Mouse (Mus musculus) regulatory T cell (primary cell): Measurements from ENCODE around the gene March8.
"Not testable (repeated sequence)": the region's sequence is repeated elsewhere in the genome, so short reads cannot be mapped to it uniquely, and the experiment has no call there.

Experiments used
- in situ Hi-C: fragments of 300-600 bp; cut with MboI, MseI; formaldehyde crosslinking; loops from one replicate; pipeline ENCODE4 v1.15.1; 2025; ENCODE audit warnings: high pct_unique_total_duplicates

March8 gene

DNA sequence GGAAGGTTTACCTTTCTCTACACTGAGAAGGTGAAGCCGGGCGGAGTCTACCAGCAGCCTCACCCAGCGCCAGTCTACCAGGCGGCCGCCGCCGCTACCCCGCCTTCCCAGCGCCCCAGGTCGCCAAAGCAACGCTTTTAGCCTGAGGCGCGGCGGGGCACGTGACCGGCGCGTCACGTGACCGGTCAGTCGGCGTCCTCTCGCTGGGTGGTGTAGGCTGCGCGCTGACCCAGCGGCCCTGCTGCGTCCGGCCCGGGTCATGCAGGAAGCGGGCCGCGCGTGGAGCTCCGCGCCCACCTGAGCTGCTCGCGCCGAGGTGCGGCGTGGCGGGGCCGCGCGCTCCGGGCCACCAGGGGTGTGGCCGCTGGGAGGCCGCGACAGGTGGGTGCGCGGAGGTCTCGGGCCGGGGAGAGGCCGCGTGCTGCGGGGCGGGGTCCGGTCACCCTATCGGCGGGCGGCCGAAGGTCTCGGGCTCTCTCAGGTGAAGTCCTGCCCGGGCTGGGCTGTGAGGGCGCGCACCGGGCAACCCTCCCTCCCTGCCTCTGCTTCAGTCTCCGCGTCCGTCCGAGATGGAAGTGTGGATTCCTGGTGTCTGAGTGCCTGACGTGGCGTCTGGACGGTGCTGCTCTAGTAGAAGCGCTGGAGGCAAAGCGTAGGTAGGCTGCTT lies at the start of gene March8:
TSS of gene March8 (plus strand) at position 190 of the 667 bp plus-strand sequence.
- in situ Hi-C loops, result loop anchor here (10.0 kb wide), 1 partner anchor 1493 kb away; no protein-coding TSS in a partner anchor

DNA sequence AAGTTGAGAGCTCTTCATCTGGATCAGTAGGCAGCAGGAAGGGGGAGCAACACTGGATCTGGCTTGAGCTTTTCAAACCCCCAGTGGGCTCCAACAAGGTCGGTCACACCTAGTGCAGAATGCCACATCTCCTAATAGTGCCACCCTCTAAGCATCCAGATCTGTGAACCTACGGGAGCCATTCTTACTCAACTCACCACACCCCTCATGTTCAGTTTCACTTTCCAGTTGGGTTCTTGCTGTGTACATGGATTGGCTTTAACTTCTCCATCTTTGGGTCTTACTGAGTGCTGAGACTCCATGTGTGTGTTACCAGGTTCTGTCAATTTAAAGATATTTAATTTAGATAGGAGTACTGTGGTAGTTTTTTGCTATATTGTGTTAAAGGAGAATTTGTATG lies 26.4 kb upstream of the March8 start:
- in situ Hi-C loops, result no loop called here

DNA sequence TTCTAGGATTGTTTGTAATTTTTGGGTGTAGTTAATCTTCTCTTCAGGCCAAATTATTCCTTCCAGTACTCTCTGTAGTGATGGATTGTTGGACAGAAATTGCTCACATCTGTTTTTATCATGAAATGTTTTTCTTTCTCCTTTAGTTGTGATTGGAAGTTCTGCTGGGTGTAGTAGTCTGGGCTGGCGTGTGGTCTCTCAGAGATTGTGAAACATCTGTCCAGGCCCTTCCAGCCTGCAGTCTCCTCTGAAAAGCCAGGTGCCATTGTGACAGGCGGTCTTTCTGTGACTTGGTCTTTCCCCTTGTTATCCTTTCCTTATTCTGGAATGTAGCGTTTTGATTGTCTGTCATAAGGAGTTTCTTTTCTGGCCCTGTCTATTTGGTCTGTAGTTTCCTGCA lies 18.6 kb upstream of the March8 start:
- in situ Hi-C loops, result no loop called here

DNA sequence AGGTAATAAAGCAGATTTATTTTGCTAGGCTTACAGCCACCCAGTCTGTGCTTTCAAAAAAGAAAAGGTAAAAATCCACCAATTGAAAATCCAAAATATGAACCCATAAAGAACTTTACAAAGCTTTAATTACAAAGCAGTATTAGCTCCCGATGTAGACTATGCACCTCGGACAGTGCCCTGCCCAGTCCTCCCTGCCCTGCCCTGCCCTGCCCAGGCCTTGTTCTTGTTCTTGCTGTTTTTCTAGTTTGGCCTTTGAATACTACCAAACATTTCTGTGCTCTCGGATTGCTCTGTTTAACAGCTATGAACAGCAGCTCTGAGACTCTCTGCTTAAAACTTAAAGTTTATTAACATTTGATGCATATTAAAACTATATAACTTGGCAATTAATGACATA lies 11.2 kb upstream of the March8 start:
- in situ Hi-C loops, result no loop called here

DNA sequence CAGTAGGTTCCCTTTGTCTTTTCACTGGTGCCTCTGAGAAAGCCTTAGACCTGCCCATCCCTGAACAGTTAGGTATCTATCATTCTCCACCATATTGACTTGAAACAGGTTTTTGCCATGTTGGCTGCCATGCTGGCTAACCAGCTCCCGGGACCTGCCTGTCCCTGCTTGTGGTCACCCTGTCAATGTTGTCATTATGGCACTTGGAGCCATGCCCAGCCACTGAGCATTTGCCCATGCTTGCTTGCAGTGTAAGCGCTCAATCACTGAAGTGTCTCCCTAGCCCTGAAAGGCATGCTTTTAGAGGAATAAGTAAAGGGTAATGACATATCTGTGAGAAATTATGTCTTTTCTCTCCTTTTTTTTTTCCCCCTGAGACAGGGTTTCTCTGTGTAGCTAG lies 6.4 kb upstream of the March8 start:
- in situ Hi-C loops, result loop anchor here (10.0 kb wide), 1 partner anchor 1487 kb away; no protein-coding TSS in a partner anchor

DNA sequence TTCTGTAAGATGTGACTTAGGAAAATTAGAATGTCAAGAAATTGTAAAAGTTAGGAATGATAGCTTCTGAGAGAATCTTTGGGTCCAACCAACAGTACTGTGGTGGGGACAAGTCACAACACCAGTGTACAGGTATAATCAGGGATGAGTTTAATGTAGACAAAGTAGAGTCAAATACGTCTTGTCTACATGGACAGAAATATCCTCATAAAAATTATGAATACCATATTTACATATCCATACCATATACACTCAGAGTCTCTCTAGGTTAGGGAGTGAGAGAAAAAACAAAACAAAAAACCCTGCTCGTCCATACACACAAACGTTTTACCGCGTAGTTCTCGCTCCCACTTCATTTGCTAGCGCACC lies 374 bp upstream of the March8 start:
- in situ Hi-C loops, result loop anchor here (10.0 kb wide), 1 partner anchor 1493 kb away; no protein-coding TSS in a partner anchor

DNA sequence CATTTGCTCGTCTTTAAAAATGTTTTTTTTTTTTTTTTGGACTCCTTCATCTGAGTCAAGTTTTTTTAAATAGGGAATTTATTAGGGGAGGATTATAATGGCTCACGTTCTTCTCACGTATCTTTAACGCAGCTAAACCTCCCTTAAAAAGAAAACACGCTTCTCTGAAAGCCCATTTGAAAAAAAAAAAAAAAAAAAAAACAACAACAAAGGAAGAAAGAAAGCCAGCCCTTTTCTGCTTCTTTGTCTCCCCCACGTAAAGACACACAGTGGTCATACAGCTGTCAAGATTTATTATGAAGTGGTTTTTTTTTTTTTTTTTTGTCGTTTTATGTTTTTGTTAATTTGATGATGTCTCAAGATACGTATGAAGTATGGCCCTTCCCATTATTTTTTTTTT lies 696 bp downstream of the March8 start:
- in situ Hi-C loops, result loop anchor here (10.0 kb wide), 1 partner anchor 1494 kb away; no protein-coding TSS in a partner anchor

DNA sequence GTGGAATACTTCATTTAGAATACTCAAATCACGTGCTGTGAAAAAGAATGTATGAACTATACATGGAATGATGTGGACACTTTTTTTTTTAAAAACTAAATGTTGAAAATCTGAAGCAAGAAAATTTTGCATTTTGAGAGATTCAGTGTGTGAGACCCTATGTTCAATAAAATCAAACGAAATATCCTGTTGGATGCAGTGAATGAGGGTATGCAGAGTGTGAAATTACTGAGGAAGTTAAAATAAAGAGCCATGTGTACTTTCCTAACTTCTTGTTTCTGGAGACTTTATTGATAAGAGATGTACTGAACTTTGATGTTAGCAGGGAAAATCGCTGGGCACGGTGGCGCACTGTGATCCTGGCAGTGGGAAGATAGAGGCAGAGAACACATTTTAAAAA lies 1.3 kb downstream of the March8 start:
- in situ Hi-C loops, result loop anchor here (10.0 kb wide), 1 partner anchor 1494 kb away; no protein-coding TSS in a partner anchor

DNA sequence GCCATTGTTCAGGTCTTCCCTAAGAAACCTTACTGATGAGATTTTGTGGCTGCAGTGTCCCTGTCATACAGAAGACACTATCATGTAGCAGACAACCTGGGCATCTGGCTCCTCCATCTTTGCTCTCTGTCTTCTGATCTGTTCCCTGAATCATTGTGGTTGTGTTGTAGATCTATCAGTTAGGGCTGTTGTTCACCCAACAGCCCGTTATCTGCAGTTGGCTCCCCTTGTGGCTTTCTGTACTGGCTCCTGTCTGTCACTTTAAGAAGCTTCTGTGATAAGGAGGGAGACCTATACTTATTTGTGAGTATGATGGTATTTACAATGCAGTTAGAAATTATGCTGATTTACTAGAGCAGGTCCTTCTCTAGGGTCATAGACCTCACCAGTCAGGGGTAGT lies 2.7 kb downstream of the March8 start:
- in situ Hi-C loops, result no loop called here

DNA sequence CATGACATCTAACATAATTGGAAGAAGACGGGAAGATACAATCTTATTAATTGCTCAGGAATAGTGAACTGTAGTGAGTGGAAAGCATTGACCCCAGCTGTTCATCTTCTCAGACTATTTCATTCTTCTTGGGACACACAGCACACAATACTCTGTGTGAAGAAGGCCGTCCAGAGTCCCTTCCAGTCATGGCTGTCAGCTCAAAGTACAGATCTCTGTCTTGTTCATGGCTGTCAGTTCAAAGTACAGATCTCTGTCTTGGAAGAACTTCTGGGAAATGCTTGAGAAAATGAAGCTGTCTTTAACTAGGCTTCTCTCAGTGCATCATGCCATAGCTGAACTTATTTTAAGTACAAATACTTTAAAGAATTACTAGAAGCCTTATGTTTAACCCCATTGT lies 10.1 kb downstream of the March8 start:
- in situ Hi-C loops, result no loop called here

DNA sequence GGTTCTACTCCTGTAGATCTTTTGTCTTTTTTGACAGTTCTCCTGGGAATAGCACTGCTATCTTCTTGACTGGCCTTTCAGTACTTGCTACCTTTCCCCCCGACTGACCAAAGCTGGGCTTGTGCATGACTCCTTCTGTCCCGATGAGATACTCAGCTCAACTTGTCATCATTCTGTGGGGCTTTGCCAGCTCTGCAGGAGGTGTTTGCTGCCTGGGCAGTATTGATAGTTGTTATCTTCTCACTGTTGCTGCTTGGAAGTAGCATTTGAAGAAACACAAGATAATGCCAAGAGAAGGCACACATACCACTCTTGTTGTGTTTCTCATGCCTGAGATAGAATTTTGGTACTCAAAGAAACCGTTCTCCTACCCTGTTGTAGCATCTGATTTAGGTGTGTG lies 12.2 kb downstream of the March8 start:
- in situ Hi-C loops, result no loop called here

DNA sequence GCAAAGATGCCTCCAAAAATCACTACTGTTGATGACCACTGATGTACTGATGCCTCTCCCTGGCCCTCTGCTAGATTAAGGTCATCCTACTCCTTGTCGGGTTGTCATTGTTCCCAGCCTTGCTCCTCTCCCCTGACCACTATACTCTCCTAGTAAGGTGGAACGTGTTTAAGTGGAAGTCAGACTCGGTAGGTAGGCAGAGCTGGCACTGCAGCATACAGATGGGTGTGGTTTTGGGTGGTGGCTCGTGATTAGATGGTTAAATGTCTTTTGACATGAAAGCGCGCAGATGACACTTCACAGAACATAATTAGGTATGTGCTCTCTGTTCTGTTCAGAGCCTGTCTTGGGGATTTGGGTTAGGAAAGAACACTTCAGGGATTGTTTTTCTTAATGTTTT lies 12.8 kb downstream of the March8 start:
- in situ Hi-C loops, result no loop called here

DNA sequence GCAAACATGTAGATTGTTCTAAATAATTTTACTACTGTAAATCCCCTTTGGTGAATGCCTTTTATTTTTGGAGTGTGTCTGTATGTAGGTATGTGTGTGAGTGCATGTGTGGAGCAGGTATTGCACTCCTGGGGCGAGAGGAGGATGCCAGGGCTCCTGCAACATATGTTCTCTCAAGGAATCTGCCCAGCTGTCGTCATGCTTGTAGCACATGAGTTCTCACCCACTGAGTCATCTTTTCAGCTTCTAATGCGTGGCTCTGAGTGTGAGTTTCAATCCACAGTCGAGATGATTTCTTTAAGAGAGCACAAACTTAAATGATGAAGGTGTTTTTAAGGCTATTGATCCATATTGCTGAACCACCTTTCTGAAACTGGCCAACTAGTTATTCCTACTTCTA lies 13.7 kb downstream of the March8 start:
- in situ Hi-C loops, result no loop called here

DNA sequence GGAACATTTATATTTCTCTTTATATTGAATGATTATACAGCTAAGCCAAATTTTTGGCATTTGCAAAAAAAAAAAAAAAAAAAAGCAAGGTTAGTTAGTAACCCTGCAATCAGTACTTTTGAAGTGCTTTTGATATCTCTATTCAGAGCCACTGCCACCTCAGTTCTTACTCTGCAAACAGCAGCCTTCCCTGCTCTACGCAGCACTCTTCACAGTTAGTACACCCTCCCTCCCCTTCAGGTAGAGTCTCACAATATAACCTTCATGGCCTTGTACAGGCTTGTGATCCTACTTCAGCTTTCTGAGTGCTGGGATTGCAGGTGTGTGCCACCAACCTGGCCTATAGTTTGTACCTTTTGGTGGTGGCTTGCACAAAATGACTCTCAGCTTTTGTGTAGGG lies 15.6 kb downstream of the March8 start:
- in situ Hi-C loops, result no loop called here

DNA sequence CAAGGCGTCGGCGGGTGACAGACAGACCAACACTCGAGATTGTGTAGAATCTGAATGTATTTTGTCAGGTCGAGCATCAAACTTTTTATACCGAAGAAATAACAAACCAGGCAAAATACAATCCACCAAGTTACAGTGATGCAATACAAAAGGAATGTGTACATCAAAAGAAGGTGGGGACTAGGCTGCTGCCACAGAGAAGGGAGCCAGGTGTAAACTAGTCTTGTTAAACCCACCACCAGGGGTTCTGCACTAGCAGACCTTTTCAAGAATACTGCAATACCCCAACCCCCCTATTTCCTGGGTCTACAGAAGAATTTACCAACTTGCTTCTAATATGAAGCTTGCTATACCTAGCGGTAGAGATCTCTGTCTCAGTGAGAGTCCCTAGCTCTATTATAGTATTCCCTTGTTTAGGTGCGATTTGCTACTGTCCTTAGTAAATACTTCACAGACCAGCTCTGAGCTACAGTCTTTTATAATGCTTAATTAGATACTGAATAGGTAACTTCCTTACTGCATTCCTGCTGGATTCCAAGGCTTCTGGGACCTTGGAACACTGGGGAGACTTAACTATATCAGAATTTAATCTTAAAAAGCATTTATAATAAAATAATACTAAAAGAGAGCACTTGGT lies 18.6 kb downstream of the March8 start:
- in situ Hi-C loops, result not testable (repeated sequence)

DNA sequence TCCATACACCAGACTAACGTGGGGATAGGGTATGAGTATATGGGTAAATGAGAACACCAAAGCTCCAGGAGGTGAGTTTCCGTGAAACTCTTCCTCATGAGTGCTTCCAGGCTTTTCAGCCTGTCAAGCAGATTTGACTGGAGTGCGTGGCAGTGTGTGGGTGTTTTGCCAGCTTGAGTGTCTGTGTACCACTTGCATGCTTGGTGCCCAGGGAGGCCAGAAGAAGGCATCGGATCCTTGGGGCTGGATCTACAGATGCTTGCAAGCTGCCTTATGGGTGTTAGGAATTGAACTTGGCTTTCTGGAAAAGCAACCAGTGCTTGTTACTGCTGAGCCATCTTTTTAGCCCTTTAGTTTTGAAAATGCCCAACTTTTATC lies 19.1 kb downstream of the March8 start:
- in situ Hi-C loops, result no loop called here

DNA sequence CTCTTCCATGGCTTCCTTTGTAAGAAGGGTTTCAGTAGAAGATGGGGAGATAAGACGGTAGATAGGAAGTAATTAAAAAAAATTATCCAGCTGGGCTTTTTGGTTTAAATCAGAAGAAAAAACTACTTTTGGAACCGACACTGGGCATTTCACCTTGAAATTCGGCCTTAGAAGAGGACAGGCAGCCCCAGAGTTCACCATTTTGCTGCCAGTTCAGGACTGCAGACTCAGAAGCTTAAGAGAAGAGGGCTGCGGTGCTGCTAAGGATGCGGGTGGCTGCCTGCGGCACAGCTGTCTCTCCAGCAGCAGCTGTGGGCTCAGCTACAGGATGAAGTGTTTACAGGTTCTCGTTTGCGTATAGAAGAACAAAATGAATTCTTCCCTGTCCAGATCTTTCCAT lies 20.2 kb downstream of the March8 start:
- in situ Hi-C loops, result no loop called here

DNA sequence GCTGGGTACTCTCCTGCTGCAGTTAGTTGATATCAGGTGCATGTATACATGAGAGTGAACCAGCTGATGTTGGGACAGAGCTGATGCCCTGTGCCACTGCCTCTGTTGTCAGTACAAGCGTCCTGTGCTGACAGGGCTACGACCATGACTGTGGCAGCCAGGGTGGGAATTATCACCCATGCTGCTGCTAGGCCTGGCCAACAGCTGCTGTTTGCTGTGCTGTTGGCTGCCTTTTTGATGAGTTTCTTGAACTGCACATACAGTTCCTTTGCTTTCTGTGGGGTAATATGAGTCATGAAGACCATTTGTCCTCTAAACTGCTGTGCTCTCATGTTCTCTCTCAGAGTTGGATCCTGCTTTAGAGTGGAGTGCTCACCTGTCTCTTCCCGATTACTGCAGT lies 21.4 kb downstream of the March8 start:
- in situ Hi-C loops, result no loop called here

DNA sequence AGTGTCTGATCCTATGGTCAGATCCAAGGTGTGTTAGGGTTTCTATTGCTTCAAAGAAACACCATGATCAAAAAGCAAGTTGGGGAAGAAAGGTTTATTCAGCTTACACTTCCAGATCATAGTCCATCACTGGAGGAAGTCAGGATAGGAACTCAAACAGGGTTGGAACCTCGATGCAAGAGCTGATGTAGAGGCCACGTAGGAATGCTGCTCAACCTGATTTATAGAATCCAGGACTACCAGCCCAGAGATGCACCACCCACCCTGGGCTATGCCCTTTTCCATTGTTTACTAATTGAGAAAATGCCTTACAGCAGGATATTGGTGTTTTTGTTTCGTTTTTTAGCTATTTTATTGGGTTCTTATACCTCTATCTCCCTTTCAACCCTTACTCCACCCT lies 23.6 kb downstream of the March8 start:
- in situ Hi-C loops, result no loop called here

DNA sequence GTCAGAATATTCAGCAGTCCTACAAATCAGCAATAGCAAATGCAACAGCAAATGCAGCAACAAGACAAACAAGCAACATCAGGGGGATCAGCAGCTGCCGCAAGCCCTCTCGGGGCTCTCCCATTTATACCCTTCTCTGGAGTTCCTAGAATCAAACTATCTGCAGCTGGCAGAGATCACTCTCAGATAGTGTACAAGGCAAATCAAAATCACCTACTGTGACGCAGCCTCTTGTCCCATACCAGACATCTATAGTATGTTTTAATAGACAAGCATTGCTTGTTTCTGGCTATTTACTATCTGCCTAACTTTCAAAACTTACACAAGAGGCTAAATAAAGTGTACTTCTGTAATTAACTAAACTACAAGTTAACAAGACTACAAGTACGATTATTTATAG lies 24.2 kb downstream of the March8 start:
- in situ Hi-C loops, result no loop called here

DNA sequence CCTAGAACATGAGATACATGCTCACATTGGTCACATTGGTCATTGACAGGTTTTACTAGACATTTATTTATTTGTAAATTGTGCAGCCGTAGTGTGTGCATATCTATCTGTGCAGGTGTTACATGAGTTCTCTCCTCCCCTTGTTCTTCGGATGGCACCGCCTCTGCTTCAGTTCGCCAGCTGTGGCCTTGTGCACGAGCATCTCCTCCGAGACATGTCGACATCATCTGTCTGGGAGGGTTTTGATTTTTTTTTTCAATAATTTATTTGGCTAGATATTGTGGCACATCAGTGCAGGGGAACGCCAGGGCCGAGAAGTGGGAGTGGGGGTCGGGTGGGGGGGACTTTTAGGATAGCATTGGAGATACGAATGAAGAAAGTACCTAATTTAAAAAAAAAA lies 30.1 kb downstream of the March8 start:
- in situ Hi-C loops, result no loop called here

DNA sequence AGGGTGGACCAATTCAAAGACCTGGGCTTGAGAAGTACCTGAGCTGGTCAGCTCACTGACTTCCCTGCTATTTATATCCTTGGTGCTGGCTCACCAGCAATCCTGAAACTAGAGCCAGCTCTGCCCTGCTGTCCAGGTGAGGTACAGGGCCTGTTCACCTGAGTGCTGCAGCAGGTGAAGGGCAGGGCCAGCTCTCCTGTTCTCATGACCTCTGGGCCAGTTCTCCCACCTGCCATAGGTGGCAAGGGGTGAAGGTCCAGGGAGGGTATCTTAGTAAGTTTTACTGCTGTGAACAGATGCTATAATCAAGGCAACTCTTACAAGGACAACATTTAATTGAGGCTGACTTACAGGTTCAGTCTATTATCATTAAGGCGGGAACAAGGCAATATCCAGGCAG lies 32.0 kb downstream of the March8 start:
- in situ Hi-C loops, result no loop called here

DNA sequence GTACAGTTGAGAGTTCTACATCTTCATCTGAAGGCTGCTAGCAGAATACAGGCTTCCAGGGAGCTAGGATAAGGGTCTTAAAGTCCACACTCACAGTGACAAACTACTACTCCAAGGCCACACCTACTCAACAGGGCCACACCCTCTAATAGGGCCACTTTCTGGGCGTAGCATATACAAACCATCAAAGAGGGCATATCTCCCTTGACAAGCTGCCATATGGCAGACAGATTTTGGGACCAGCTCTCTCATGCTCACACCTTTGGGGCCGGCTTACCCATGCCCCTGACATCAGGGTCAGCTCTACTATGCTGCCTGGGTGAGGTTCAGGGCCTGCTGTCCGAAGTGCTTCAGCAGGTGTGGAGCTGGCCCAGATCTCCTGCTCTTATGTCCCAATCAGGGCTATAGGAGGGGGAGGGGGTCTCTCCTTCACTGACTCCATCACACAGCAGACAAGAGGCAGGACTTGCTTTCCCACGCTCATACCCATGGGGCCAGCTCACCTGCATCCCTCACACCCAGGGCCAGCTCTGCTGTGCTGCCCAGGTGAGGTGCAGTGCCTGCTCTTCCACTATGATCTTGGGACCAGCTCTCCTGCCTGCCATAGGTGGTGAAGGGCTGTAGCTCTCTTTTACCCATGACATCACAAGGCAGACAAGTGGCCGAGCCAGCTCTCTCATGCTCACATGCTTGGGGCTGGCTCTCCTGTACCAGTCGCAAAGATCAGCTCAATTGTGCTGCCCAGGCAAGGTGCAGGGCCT lies 32.6 kb downstream of the March8 start:
- in situ Hi-C loops, result no loop called here
